Mouse (Mus musculus) heart, postnatal 0 days (tissue): ENCODE measurements around the gene Yju2. TPM values are rescaled to one million over a fixed set of nuclear protein-coding genes. Genes with fewer than 3 reads are reported as not detected.
A peak's percentile ranks its signal among the peaks of the same experiment; 100 is the strongest.

Experiments
- ATAC-seq: fragments of 200-750 bp; cut with Nextera tagmentation; 2 replicates; pipeline ENCODE4 v1.8.0; 2017; ENCODE audit warnings: low read depth, moderate number of reproducible peaks, moderate library complexity; ENCODE audit not compliant: insufficient read depth
- DNase-seq: peaks from one replicate; pipeline ENCODE4 v3.0.0-alpha.2; 2016; ENCODE audit warnings: low spot score
- H3K27ac ChIP-seq: fragments of 300-500 bp; sonication (generic); 2 replicates; pipeline ENCODE4 v1.5.1; 2014; ENCODE audit warnings: low read depth, mild to moderate bottlenecking
- H3K27me3 ChIP-seq: fragments of 300-500 bp; sonication (generic); 2 replicates; pipeline ENCODE4 v1.6.1; 2014; ENCODE audit warnings: low read length, mixed read lengths; ENCODE audit not compliant: control insufficient read depth, insufficient read depth
- H3K36me3 ChIP-seq: fragments of 300-500 bp; sonication (generic); replicated peaks from 2 replicates; pipeline ENCODE4 v1.6.1; 2014; ENCODE audit warnings: low read length, mixed read lengths; ENCODE audit not compliant: control insufficient read depth, insufficient read depth
- H3K4me1 ChIP-seq: fragments of 300-500 bp; sonication (generic); 2 replicates; pipeline ENCODE4 v1.6.1; 2014; ENCODE audit warnings: antibody characterized with exemption; ENCODE audit not compliant: control insufficient read depth, insufficient read depth
- H3K4me2 ChIP-seq: fragments of 300-500 bp; sonication (generic); 2 replicates; pipeline ENCODE4 v1.6.1; 2014; ENCODE audit warnings: low read depth, mild to moderate bottlenecking, low read length, moderate library complexity
- H3K4me3 ChIP-seq: fragments of 300-500 bp; sonication (generic); 2 replicates; pipeline ENCODE4 v1.5.1; 2014; ENCODE audit warnings: low read depth, low read length
- H3K9ac ChIP-seq: fragments of 300-500 bp; sonication (generic); replicated peaks from 2 replicates; pipeline ENCODE4 v1.6.1; 2014; ENCODE audit warnings: low read depth, low read length, mixed read lengths
- H3K9me3 ChIP-seq: fragments of 300-500 bp; sonication (generic); replicated peaks from 2 replicates; pipeline ENCODE4 v1.6.1; 2016; ENCODE audit warnings: low read length; ENCODE audit not compliant: control insufficient read depth
- CTCF ChIP-seq: IDR thresholded peaks from 2 replicates; pipeline ENCODE4 v1.5.1; 2016; ENCODE audit warnings: antibody characterized with exemption, control low read depth, low read depth
- EP300 ChIP-seq: IDR thresholded peaks from 2 replicates; pipeline ENCODE4 v1.6.1; 2016; ENCODE audit warnings: antibody characterized with exemption, low read depth
- WGBS: fragments of 180-500 bp; shearing (Covaris S2); extraction: QIAGEN DNeasy Blood & Tissue Kit; methylation state at CpG from one replicate; pipeline ENCODE4 v1.1.7; 2014; 5-methylcytosine and 5-hydroxymethylcytosine counted together
- polyA plus RNA-seq: library from polyadenylated mRNA; unstranded; fragments of >200 nt; fragmentation: Nextera tagmentation; extraction: Ambion mirVana; gene quantifications from 2 replicates; pipeline ENCODE4 v1.2.1, GENCODE M21; 2015
- total RNA-seq: library from RNA; depleted of rRNA; stranded (reverse); fragments of >200 nt; gene quantifications from 2 replicates; pipeline ENCODE4 v1.2.3, GENCODE M21; 2014; ENCODE audit warnings: low replicate concordance

Gene Yju2
- total and polyA plus RNA-seq, 2 experiments from 2014 or later, result 6.4 to 12.8 TPM

- 9% methylated on average over 48 of the region's 55 CpGs for WGBS
- Histone ChIP-seq H3K4me2 (peak within 1 kb of the TSS; percentile 95), H3K9me3 (no peaks in the 10 kb centered on the region), H3K4me1 (peaks cover 11% of the 10 kb centered on the region; the same call in 1 of the 2 replicates), H3K9ac (peak within 1 kb of the TSS; percentile 49), H3K36me3 (peaks cover 25% of the 10 kb centered on the region), H3K27me3 (peaks cover 15% of the 10 kb centered on the region), H3K27ac (no peak within 1 kb of the TSS), H3K4me3 (peak within 1 kb of the TSS; percentile 48)
- DNase-seq (no peak), ATAC-seq (peak; percentile 49)
- no peak for TF ChIP-seq CTCF
- TF ChIP-seq EP300, result no peak
Observed at GRCm38 (mm10) chr17:55969966-55970891, 11.3 kb downstream of the Yju2 start, which contains the start of gene Shd. Gene Shd, plus strand, starts transcription at chr17:55970467.

GRCm38 (mm10) chr17:55971453-55971852, 12.6 kb downstream of the Yju2 start:
- Histone ChIP-seq H3K4me2 (no peak overlapping the region), H3K4me3 (no peak overlapping the region)

GRCm38 (mm10) chr17:55976255-55976862, 17.5 kb downstream of the Yju2 start:
- no peaks in the 10 kb centered on the region for H3K4me1 ChIP-seq
- H3K9ac ChIP-seq, result no peak overlapping the region
- ATAC-seq (peak; percentile 76), DNase-seq (peak; percentile 74)
- 16% methylated on average over 13 of the region's 13 CpGs for WGBS
- H3K4me3 ChIP-seq, result no peak overlapping the region
- peak; percentile 82 for TF ChIP-seq CTCF
- TF ChIP-seq EP300, result no peak
- H3K27me3 ChIP-seq, result peaks cover 5% of the 10 kb centered on the region; the same call in 1 of the 2 replicates
- no peak overlapping the region for H3K4me2 ChIP-seq
- H3K27ac ChIP-seq, result no peak overlapping the region
- H3K36me3 ChIP-seq, result no peaks in the 10 kb centered on the region
- H3K9me3 ChIP-seq, result no peaks in the 10 kb centered on the region

More at GRCm38 (mm10) chr17:55971453-55971852, 12.6 kb downstream of the Yju2 start:
- Histone ChIP-seq H3K36me3 (peaks cover 14% of the 10 kb centered on the region), H3K9me3 (no peaks in the 10 kb centered on the region), H3K27ac (no peak overlapping the region), H3K9ac (0 out of 2 replicates have a peak overlapping the region, but pooled peaks have one; percentile 18), H3K4me1 (peaks cover 11% of the 10 kb centered on the region; the same call in 1 of the 2 replicates), H3K27me3 (peaks cover 15% of the 10 kb centered on the region)
- 37% methylated on average over 22 of the region's 22 CpGs for WGBS
- no peak for ATAC-seq
- TF ChIP-seq CTCF, result no peak
- no peak for TF ChIP-seq EP300
- DNase-seq, result no peak

GRCm38 (mm10) chr17:55977301-55977700, 18.4 kb downstream of the Yju2 start:
- no peak for ATAC-seq
- DNase-seq, result no peak
- Histone ChIP-seq H3K36me3 (no peaks in the 10 kb centered on the region), H3K4me2 (no peak overlapping the region), H3K4me1 (no peaks in the 10 kb centered on the region), H3K27ac (no peak overlapping the region), H3K9ac (no peak overlapping the region), H3K9me3 (no peaks in the 10 kb centered on the region), H3K4me3 (no peak overlapping the region), H3K27me3 (no peaks in the 10 kb centered on the region)
- TF ChIP-seq CTCF, result no peak
- no peak for TF ChIP-seq EP300
- WGBS, result 61% methylated on average over 3 of the region's 3 CpGs

DNA sequence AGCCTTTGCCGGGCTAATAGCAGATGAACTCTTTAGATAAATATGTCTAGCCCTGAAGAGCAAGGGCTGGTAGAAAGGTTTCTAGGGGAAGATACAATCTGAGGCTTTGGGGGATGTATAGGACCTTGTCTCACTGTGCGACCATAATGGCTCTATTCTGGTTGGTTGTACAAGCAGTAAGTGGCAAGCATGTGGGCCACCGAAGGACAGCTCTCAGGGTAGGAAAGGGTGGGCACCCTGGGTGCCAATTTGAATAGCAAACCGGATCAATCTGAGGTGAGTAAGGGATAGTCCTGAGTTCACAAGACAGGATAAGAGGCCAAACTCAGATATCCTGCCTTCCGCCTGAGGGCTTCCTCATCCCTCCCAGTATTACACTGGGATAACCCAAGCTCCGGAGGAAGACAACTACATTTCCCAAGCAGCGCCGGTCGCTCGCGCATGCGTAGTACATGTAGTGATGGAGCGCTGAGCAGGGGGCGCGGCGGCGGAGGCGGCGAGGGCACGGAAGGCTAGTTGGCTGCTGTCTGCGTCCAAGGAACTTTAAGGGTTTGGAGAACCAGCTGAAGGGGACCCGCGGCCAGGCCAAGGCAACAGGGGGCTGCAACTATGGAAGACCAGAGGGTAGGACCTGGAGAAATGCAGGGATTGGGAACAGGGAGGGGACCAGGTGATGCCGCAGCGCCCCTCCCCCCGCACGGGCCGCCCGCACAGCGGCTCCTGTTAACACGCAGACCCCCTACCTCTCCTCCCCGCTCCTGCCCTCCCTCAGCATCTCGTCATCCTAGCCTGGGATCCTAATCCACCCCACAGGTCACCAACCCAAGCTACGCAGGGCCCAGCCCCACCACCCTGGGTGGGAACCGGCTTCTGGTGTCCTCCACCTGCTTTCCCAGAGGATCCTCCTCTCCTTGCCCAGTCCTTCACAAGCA, 27.4 kb downstream of the Yju2 start, which contains the start of gene Fsd1:
Gene Fsd1, plus strand, starts transcription at position 480 of the 932 bp plus-strand sequence.
- no peak within 1 kb of the TSS for H3K9ac ChIP-seq
- WGBS, result 12% methylated on average over 26 of the region's 35 CpGs
- H3K4me2 ChIP-seq, result peak within 1 kb of the TSS; percentile 45
- no peaks in the 10 kb centered on the region for H3K9me3 ChIP-seq
- H3K4me3 ChIP-seq, result no peak within 1 kb of the TSS
- H3K36me3 ChIP-seq, result no peaks in the 10 kb centered on the region
- ATAC-seq (peak; percentile 40; the same call in 1 of the 2 replicates), DNase-seq (no peak)
- peaks cover 19% of the 10 kb centered on the region for H3K27me3 ChIP-seq
- TF ChIP-seq CTCF (no peak), EP300 (no peak)
- H3K27ac ChIP-seq, result no peak within 1 kb of the TSS
- no peaks in the 10 kb centered on the region for H3K4me1 ChIP-seq
